Mouse (Mus musculus) urinary bladder, postnatal 25 days (tissue): Measurements from ENCODE around the gene Dnmbp.

Source experiments
- DNase-seq: peaks from one replicate; pipeline ENCODE4 v3.0.0; 2022; ENCODE audit warnings: low spot score

The Dnmbp gene

GRCm38 (mm10) chr19:43878111-43879092, 61.6 kb downstream of the Dnmbp start:
- DNase-seq = no peak

- DNase-seq = no peak
These were observed 62.6 kb downstream of the Dnmbp start for GRCm38 (mm10) chr19:43877364-43877763.

- DNase-seq = peak; percentile 51
These were observed 64.0 kb downstream of the Dnmbp start for GRCm38 (mm10) chr19:43875996-43876395.

GRCm38 (mm10) chr19:43874351-43874750, 65.6 kb downstream of the Dnmbp start:
- DNase-seq = no peak

- DNase-seq = no peak
These were observed 69.6 kb downstream of the Dnmbp start for GRCm38 (mm10) chr19:43870418-43870817.

GRCm38 (mm10) chr19:43857347-43857746, 82.6 kb downstream of the Dnmbp start:
- no peak for DNase-seq

GRCm38 (mm10) chr19:43852837-43853545, 87.0 kb downstream of the Dnmbp start:
- no peak for DNase-seq

GRCm38 (mm10) chr19:43851996-43852630, 87.9 kb downstream of the Dnmbp start:
- DNase-seq = no peak

GRCm38 (mm10) chr19:43850026-43850425, 90.0 kb downstream of the Dnmbp start:
- no peak for DNase-seq

GRCm38 (mm10) chr19:43847966-43848365, 92.0 kb downstream of the Dnmbp start:
- no peak for DNase-seq

- DNase-seq = no peak
These were observed 92.9 kb downstream of the Dnmbp start for GRCm38 (mm10) chr19:43847056-43847455.

- DNase-seq = no peak
These were observed 94.6 kb downstream of the Dnmbp start for GRCm38 (mm10) chr19:43845331-43845908.

- no peak for DNase-seq
These were observed 96.8 kb downstream of the Dnmbp start for GRCm38 (mm10) chr19:43843184-43843583.

GRCm38 (mm10) chr19:43832425-43833069, 107.4 kb downstream of the Dnmbp start:
- DNase-seq = peak; percentile 74

GRCm38 (mm10) chr19:43826855-43827254, 113.1 kb downstream of the Dnmbp start:
- DNase-seq = no peak

- no peak for DNase-seq
These were observed 124.2 kb downstream of the Dnmbp start for GRCm38 (mm10) chr19:43815661-43816414.

- no peak for DNase-seq
These were observed 126.7 kb downstream of the Dnmbp start for GRCm38 (mm10) chr19:43813315-43813714.

GRCm38 (mm10) chr19:43811419-43811818, 128.6 kb downstream of the Dnmbp start:
- no peak for DNase-seq

- DNase-seq = no peak
These were observed 130.7 kb downstream of the Dnmbp start for GRCm38 (mm10) chr19:43809331-43809730.

- no peak for DNase-seq
These were observed 136.1 kb downstream of the Dnmbp start for GRCm38 (mm10) chr19:43803866-43804265.
